Mouse (Mus musculus) thymus, adult 2 months (tissue): ENCODE measurements at regions not wholly inside any gene's neighbourhood (a gene's known extent, or its start where the extent isn't known, plus 50 kb on each side); places are given as distances from the start of the nearest gene placed in this dataset.

Experiments used
- CTCF ChIP-seq: fragments of 200-500 bp; IDR thresholded peaks from 2 replicates; pipeline ENCODE4 v1.5.1; 2012; ENCODE audit warnings: mild to moderate bottlenecking, control low read depth, low read length, moderate library complexity, borderline replicate concordance; ENCODE audit not compliant: control insufficient read depth, poor library complexity, insufficient read depth; ENCODE audit errors: extremely low read depth
- POLR2A ChIP-seq: fragments of 200-500 bp; IDR thresholded peaks from 2 replicates; pipeline ENCODE4 v1.6.1; 2012; ENCODE audit warnings: mild to moderate bottlenecking, low read length, control low read depth, moderate library complexity; ENCODE audit not compliant: control insufficient read depth, poor library complexity, insufficient read depth; ENCODE audit errors: extremely low read depth

DNA sequence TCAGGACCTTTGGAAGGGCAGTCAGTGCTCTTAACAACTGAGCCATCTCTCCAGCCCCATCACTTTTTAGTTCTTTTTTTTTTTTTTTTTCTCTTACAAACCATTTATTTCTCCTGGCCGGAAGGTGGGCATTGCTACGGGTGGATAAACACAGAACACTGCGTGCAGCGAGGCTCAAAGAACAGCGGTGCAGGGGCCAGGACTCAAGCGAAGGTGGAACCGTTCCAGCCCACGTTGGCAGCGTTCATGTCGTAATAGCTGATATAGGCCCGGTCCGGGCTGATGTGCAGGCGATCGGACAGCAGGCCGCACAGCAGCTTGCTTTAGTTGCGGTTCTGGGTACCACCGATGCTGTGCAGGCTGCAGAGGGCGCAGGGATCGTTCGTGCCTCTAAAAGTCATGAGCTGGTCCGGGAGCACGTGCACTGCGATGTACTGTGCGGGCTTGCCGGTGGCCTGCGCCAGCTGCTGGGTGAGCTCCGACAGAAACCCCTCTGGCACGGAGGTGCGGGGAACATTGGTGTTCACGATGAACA lies 164.3 kb downstream of the Zfp281 start:
- TF ChIP-seq CTCF, result no peak
- TF ChIP-seq POLR2A, result no peak
